Mouse (Mus musculus) central nervous system, embryonic 11.5 days (tissue): ENCODE results near the gene Cip2a. TPM values are rescaled to one million over a fixed set of nuclear protein-coding genes. Genes with fewer than 3 reads are reported as not detected.

ENCODE experiments used
- polyA plus RNA-seq: library from polyadenylated mRNA; depleted of rRNA; stranded (reverse); fragments of >200 nt; gene quantifications from 2 replicates; pipeline ENCODE4 v1.2.3, GENCODE M21; 2012; rRNA removed

Gene Cip2a
- polyA plus RNA-seq = 41.8 and 59.2 TPM in 2 replicates

DNA sequence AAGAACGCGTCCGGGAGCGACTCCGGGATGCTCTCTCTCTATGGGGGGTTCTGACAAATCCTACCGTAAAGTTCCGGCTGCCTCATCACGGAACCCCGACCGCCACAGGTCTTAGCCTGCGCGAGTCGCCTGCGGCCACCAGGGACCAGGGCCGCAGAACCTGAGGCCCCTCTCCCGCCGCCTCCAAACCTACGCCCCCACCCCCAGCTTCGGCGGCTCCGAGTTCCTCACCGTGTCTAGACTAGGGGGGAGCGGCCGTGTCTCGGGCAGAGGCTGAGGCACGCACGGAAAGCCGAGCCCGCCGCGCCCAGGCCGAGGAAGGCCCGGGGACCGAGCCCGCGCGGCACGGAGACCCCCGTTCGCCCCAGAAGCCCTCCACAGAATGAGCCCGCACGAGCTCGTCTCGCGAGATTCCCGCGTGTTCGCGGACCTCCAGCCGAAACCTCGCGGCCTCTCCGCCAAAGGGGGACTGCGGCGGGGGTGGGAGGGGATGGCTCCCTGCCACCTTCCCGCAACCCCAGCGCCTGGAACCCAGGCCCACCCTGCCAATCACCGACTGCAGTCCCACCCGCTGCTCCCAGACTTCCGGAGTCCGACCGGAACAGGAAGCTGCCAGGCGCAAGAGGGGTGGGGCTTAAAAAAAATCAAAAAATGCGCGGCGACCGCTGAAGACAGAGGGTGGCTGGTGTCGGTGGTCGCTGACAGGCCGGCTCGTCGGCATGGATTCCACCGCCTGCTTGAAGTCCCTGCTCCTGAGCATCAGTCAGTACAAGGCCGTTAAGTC lies at the start of gene Cip2a, which contains the start of gene Dzip3:
TSS of gene Cip2a (plus strand) at position 627 of the 784 bp plus-strand sequence.
TSS of gene Dzip3 (minus strand) at position 607 of the 784 bp plus-strand sequence.

GRCm38 (mm10) chr16:49057186-49057585 lies 63.2 kb downstream of the Cip2a start, which contains the start of gene Myh15:
Gene Myh15 (plus strand): TSS chr16:49057486.

Other genes with a start within 250 kb of the Cip2a start
- gene Trat1, start 222.2 kb upstream of the Cip2a start, polyA plus RNA-seq = 0.04 TPM in 1 of 2 replicates, not detected in the other
- not detected in 2 replicates for gene Retnlb, start 177.3 kb upstream of the Cip2a start, polyA plus RNA-seq
- gene Retnla, start 151.6 kb upstream of the Cip2a start, polyA plus RNA-seq = 0.10 TPM in 1 of 2 replicates, not detected in the other
- gene Retnlg, start 121.6 kb upstream of the Cip2a start, polyA plus RNA-seq = 0.25 TPM in 1 of 2 replicates, not detected in the other
- gene Dzip3, start within 50 bp of the Cip2a start, polyA plus RNA-seq = 35.2 and 74.4 TPM in 2 replicates
- 0.01 and 0.06 TPM in 2 replicates for gene Myh15, start 63.3 kb downstream of the Cip2a start, polyA plus RNA-seq